Mouse (Mus musculus) liver, adult 2 months (tissue): ENCODE measurements around the gene Txnrd1.

ENCODE experiments used
- CTCF ChIP-seq: fragments of 200-500 bp; IDR thresholded peaks from 2 replicates; pipeline ENCODE4 v1.5.1; 2011; ENCODE audit warnings: low read depth, low read length, control low read depth
- POLR2A ChIP-seq: fragments of 200-500 bp; IDR thresholded peaks from 2 replicates; pipeline ENCODE4 v1.6.1; 2011; ENCODE audit warnings: low read length, control low read depth; ENCODE audit not compliant: insufficient read depth; ENCODE audit errors: extremely low read depth

DNA sequence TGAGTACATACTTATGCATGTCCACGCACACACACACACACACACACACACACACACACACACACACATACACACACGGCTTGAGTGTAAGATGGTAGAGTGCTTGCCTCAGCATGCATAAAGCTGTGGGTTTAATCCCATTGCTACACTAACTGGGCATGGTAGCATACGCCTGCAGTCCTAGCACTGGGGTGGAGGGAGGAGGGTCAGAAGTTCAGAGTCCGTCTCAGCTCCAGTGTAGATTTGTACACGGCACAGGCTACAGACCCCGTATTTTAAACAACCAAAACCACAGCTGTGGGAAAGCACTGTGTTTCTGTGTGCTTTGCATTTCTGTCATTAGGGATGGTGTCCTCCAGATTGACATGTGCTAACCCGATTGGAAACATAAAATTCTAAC, 57.7 kb downstream of the Txnrd1 start:
- no peak for TF ChIP-seq POLR2A
- TF ChIP-seq CTCF, result no peak
